Mouse (Mus musculus) stomach, postnatal 0 days (tissue): ENCODE data around the gene Esyt2. TPM values are rescaled to one million over a fixed set of nuclear protein-coding genes. Genes with fewer than 3 reads are reported as not detected.

Source experiments
- ATAC-seq: fragments of 200-750 bp; cut with Nextera tagmentation; 2 replicates; pipeline ENCODE4 v1.8.0; 2017; ENCODE audit not compliant: low FRiP score, low TSS enrichment
- DNase-seq: peaks from one replicate; pipeline ENCODE4 v3.0.0-alpha.2; 2016; ENCODE audit warnings: low spot score
- H3K27ac ChIP-seq: fragments of 300-500 bp; sonication (generic); replicated peaks from 2 replicates; pipeline ENCODE4 v1.5.1; 2014; ENCODE audit warnings: mild to moderate bottlenecking, control low read depth
- H3K27me3 ChIP-seq: fragments of 300-500 bp; sonication (generic); 2 replicates; pipeline ENCODE4 v1.6.1; 2014; ENCODE audit warnings: low read length; ENCODE audit not compliant: control insufficient read depth, insufficient read depth
- H3K36me3 ChIP-seq: fragments of 300-500 bp; sonication (generic); 2 replicates; pipeline ENCODE4 v1.6.1; 2014; ENCODE audit warnings: low read length, mixed read lengths; ENCODE audit not compliant: control insufficient read depth, insufficient read depth
- H3K4me1 ChIP-seq: fragments of 300-500 bp; sonication (generic); replicated peaks from 2 replicates; pipeline ENCODE4 v1.6.1; 2014; ENCODE audit warnings: antibody characterized with exemption; ENCODE audit not compliant: control insufficient read depth, insufficient read depth
- H3K4me2 ChIP-seq: fragments of 300-500 bp; sonication (generic); replicated peaks from 2 replicates; pipeline ENCODE4 v1.6.1; 2014; ENCODE audit warnings: low read depth, mild to moderate bottlenecking, control low read depth, moderate library complexity
- H3K4me3 ChIP-seq: fragments of 300-500 bp; sonication (generic); 2 replicates; pipeline ENCODE4 v1.5.1; 2014; ENCODE audit warnings: low read depth, low read length, control low read depth
- H3K9ac ChIP-seq: fragments of 300-500 bp; sonication (generic); 2 replicates; pipeline ENCODE4 v1.6.1; 2014; ENCODE audit warnings: mild to moderate bottlenecking, low read length, control low read depth, mixed read lengths
- H3K9me3 ChIP-seq: fragments of 300-500 bp; sonication (generic); 2 replicates; pipeline ENCODE4 v1.6.1; 2016; ENCODE audit warnings: low read length; ENCODE audit not compliant: control insufficient read depth
- CTCF ChIP-seq: IDR thresholded peaks from 2 replicates; pipeline ENCODE4 v1.5.1; 2016; ENCODE audit warnings: antibody characterized with exemption, low read depth, mild to moderate bottlenecking, moderate library complexity
- EP300 ChIP-seq: optimal IDR thresholded peaks from 2 replicates; pipeline ENCODE3; 2016; ENCODE audit warnings: antibody characterized with exemption
- WGBS: fragments of 180-500 bp; shearing (Covaris S2); extraction: QIAGEN DNeasy Blood & Tissue Kit; methylation state at CpG from one replicate; pipeline ENCODE4 v1.1.7; 2014; 5-methylcytosine and 5-hydroxymethylcytosine counted together
- polyA plus RNA-seq: library from polyadenylated mRNA; unstranded; fragments of >200 nt; fragmentation: Nextera tagmentation; extraction: Ambion mirVana; gene quantifications from 2 replicates; pipeline ENCODE4 v1.2.1, GENCODE M21; 2015

Gene Esyt2
- 17.0 and 17.5 TPM in 2 replicates for polyA plus RNA-seq

GRCm38 (mm10) chr12:116280653-116281364, at the start of gene Esyt2:
Esyt2 (plus strand) TSS chr12:116281196.
- 1% methylated on average over 64 of the region's 68 CpGs for WGBS
- ATAC-seq (peak; percentile 98), DNase-seq (peak; percentile 100)
- Histone ChIP-seq H3K4me3 (peak within 1 kb of the TSS; percentile 100), H3K9ac (peak within 1 kb of the TSS; percentile 99), H3K27me3 (no peaks in the 10 kb centered on the region), H3K9me3 (no peaks in the 10 kb centered on the region), H3K36me3 (no peaks in the 10 kb centered on the region), H3K4me2 (peak within 1 kb of the TSS; percentile 88), H3K4me1 (no peaks in the 10 kb centered on the region), H3K27ac (peak within 1 kb of the TSS; percentile 98)
- TF ChIP-seq CTCF = peak; percentile 67
- peak; percentile 92 for TF ChIP-seq EP300

- 16% methylated on average over 12 of the region's 12 CpGs for WGBS
- H3K4me1 ChIP-seq = no peaks in the 10 kb centered on the region
- DNase-seq = peak; percentile 87
Observed at GRCm38 (mm10) chr12:116231612-116232011, 49.4 kb upstream of the Esyt2 start.

DNA sequence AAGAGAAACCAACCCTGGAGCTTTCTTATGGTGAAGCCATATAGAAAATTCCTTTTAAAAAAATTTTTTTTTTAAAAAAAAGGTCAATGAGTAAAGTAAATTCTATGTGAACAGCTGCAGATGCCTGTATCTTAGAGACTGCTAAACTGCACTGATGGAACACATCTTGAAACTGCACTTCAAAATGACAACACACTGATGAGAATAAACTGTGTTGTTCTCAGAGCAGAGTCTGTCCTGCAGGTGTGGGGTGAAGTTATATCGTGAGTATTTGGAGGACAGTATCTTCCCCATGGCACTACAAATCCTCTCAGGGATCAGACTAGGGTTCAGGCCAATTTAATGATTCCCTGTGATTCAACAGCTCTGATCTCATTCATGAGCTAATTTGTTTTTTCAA, 48.9 kb upstream of the Esyt2 start:
- H3K4me3 ChIP-seq = no peak overlapping the region
- H3K4me1 ChIP-seq = no peaks in the 10 kb centered on the region
- H3K4me2 ChIP-seq = no peak overlapping the region
- no peak for ATAC-seq
- 57% methylated on average over 1 of the region's 1 CpGs for WGBS
- H3K27ac ChIP-seq = peak overlapping the region; percentile 41; the same call in 1 of the 2 replicates
- H3K9ac ChIP-seq = no peak overlapping the region
- H3K27me3 ChIP-seq = no peaks in the 10 kb centered on the region
- H3K9me3 ChIP-seq = no peaks in the 10 kb centered on the region
- DNase-seq = no peak
- TF ChIP-seq CTCF (no peak), EP300 (no peak)
- H3K36me3 ChIP-seq = 0 out of 2 replicates have a peak, but pooled peaks cover 3% of the 10 kb centered on the region

More at GRCm38 (mm10) chr12:116231612-116232011, 49.4 kb upstream of the Esyt2 start:
- no peak overlapping the region for H3K4me3 ChIP-seq
- TF ChIP-seq CTCF (no peak), EP300 (no peak)
- ATAC-seq = peak; percentile 80
- no peaks in the 10 kb centered on the region for H3K9me3 ChIP-seq
- H3K27ac ChIP-seq = peak overlapping the region; percentile 41; the same call in 1 of the 2 replicates
- 0 out of 2 replicates have a peak overlapping the region, but pooled peaks have one; percentile 11 for H3K4me2 ChIP-seq
- no peak overlapping the region for H3K9ac ChIP-seq
- 0 out of 2 replicates have a peak, but pooled peaks cover 3% of the 10 kb centered on the region for H3K36me3 ChIP-seq
- no peaks in the 10 kb centered on the region for H3K27me3 ChIP-seq

DNA sequence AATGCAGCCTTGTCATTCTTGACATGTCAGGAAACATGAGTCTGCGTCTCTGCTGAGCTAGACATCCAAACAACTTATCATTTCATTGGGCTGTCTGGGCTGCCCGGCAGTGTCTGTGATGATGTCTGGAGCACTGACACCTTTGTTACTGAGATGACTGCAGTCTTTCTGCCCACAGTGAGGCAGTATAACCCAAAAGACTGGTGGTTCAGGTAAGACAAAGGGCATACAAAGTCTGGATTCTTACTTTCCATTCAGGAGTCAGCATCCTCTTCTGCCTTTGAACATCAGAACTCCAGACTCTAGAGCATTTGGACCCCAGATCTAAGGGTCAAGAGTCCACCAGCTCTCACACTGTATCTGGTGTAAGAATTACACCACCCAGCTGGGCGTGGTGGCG, 45.6 kb upstream of the Esyt2 start:
- ATAC-seq (0 out of 2 replicates have a peak, but pooled peaks have one; percentile 45), DNase-seq (no peak)
- no peak overlapping the region for H3K27ac ChIP-seq
- TF ChIP-seq CTCF (peak; percentile 69), EP300 (no peak)
- H3K27me3 ChIP-seq = no peaks in the 10 kb centered on the region
- H3K4me3 ChIP-seq = no peak overlapping the region
- 77% methylated on average over 4 of the region's 4 CpGs for WGBS
- H3K4me2 ChIP-seq = no peak overlapping the region
- no peak overlapping the region for H3K9ac ChIP-seq
- H3K36me3 ChIP-seq = no peaks in the 10 kb centered on the region
- no peaks in the 10 kb centered on the region for H3K9me3 ChIP-seq
- H3K4me1 ChIP-seq = no peaks in the 10 kb centered on the region

DNA sequence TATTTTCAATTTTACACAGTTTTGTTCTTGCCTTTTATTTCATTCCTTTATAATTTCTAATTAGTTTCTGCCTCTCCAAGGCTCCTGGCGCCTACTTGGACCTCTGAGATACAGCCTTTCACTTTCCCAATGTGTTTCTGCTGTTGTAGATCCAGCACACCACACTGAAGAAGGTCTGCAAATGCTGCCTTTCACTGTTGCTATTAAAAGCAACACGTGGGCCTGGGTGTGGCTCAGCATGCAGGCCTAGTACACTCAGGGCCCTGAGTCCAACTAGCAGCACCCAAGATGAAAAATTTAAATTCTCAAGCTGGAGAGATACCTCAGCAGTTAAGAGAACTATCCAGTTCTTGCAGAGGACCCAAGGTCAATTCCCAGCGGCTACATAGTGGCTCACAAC, 44.3 kb upstream of the Esyt2 start:
- 65% methylated on average over 3 of the region's 3 CpGs for WGBS
- no peak overlapping the region for H3K4me3 ChIP-seq

GRCm38 (mm10) chr12:116238370-116238769, 42.6 kb upstream of the Esyt2 start:
- ATAC-seq = no peak
- DNase-seq = no peak
- Histone ChIP-seq H3K9me3 (no peaks in the 10 kb centered on the region), H3K4me3 (no peak overlapping the region), H3K27ac (no peak overlapping the region), H3K9ac (no peak overlapping the region), H3K4me2 (no peak overlapping the region), H3K27me3 (no peaks in the 10 kb centered on the region), H3K36me3 (no peaks in the 10 kb centered on the region), H3K4me1 (no peaks in the 10 kb centered on the region)
- TF ChIP-seq CTCF (no peak), EP300 (no peak)

More for the DNA sequence above, 44.3 kb upstream of the Esyt2 start:
- Histone ChIP-seq H3K27ac (no peak overlapping the region), H3K9ac (no peak overlapping the region), H3K4me2 (no peak overlapping the region), H3K4me1 (no peaks in the 10 kb centered on the region), H3K27me3 (no peaks in the 10 kb centered on the region), H3K9me3 (no peaks in the 10 kb centered on the region), H3K36me3 (no peaks in the 10 kb centered on the region)
- no peak for DNase-seq
- TF ChIP-seq EP300 (no peak), CTCF (no peak)
- ATAC-seq = no peak
